Mouse (Mus musculus) liver, postnatal 0 days (tissue): ENCODE measurements around the gene Spop. TPM values are rescaled to one million over a fixed set of nuclear protein-coding genes. Genes with fewer than 3 reads are reported as not detected.

Source experiments
- ATAC-seq: fragments of 200-750 bp; cut with Nextera tagmentation; 2 replicates; pipeline ENCODE4 v1.8.0; 2017; ENCODE audit warnings: mild to moderate bottlenecking, moderate library complexity
- DNase-seq: peaks from one replicate; pipeline ENCODE4 v3.0.0-alpha.2; 2016
- H3K27ac ChIP-seq: fragments of 300-500 bp; sonication (generic); 2 replicates; pipeline ENCODE4 v1.5.1; 2014; ENCODE audit warnings: antibody characterized with exemption, moderate library complexity, mild to moderate bottlenecking, low read depth
- H3K27me3 ChIP-seq: fragments of 300-500 bp; sonication (generic); 2 replicates; pipeline ENCODE4 v1.6.1; 2014; ENCODE audit warnings: low read length, control low read depth, mixed read lengths; ENCODE audit not compliant: insufficient read depth
- H3K36me3 ChIP-seq: fragments of 300-500 bp; sonication (generic); replicated peaks from 2 replicates; pipeline ENCODE4 v1.6.1; 2014; ENCODE audit warnings: mild to moderate bottlenecking, control low read depth, low read length, moderate library complexity, mixed read lengths; ENCODE audit not compliant: insufficient read depth
- H3K4me1 ChIP-seq: fragments of 300-500 bp; sonication (generic); 2 replicates; pipeline ENCODE4 v1.6.1; 2014; ENCODE audit warnings: antibody characterized with exemption, mild to moderate bottlenecking, control low read depth; ENCODE audit not compliant: insufficient read depth
- H3K4me2 ChIP-seq: fragments of 300-500 bp; sonication (generic); 2 replicates; pipeline ENCODE4 v1.6.1; 2014; ENCODE audit warnings: low read depth, mild to moderate bottlenecking, low read length, moderate library complexity, mixed read lengths
- H3K4me3 ChIP-seq: fragments of 300-500 bp; sonication (generic); 2 replicates; pipeline ENCODE4 v1.5.1; 2014; ENCODE audit warnings: low read depth, low read length
- H3K9ac ChIP-seq: fragments of 300-500 bp; sonication (generic); replicated peaks from 2 replicates; pipeline ENCODE4 v1.6.1; 2014; ENCODE audit warnings: mild to moderate bottlenecking, moderate library complexity
- H3K9me3 ChIP-seq: fragments of 300-500 bp; sonication (generic); 2 replicates; pipeline ENCODE4 v1.6.1; 2016; ENCODE audit warnings: mild to moderate bottlenecking, control low read depth, low read length, mixed read lengths
- CTCF ChIP-seq: sonication (generic); IDR thresholded peaks from 2 replicates; pipeline ENCODE4 v1.5.1; 2016; ENCODE audit warnings: antibody characterized with exemption, low read depth
- EP300 ChIP-seq: IDR thresholded peaks from 2 replicates; pipeline ENCODE4 v1.6.1; 2016; ENCODE audit warnings: antibody characterized with exemption, low read depth, mild to moderate bottlenecking
- WGBS: fragments of 180-500 bp; shearing (Covaris S2); extraction: QIAGEN DNeasy Blood & Tissue Kit; methylation state at CpG from one replicate; pipeline ENCODE4 v1.1.7; 2014; ENCODE audit not compliant: insufficient replicate concordance; 5-methylcytosine and 5-hydroxymethylcytosine counted together
- polyA plus RNA-seq: library from polyadenylated mRNA; unstranded; fragments of >200 nt; fragmentation: Nextera tagmentation; extraction: Ambion mirVana; gene quantifications from 2 replicates; pipeline ENCODE4 v1.2.1, GENCODE M21; 2015

Spop gene
- polyA plus RNA-seq, 1 experiment from 2014 or later = 53.2 TPM

DNA sequence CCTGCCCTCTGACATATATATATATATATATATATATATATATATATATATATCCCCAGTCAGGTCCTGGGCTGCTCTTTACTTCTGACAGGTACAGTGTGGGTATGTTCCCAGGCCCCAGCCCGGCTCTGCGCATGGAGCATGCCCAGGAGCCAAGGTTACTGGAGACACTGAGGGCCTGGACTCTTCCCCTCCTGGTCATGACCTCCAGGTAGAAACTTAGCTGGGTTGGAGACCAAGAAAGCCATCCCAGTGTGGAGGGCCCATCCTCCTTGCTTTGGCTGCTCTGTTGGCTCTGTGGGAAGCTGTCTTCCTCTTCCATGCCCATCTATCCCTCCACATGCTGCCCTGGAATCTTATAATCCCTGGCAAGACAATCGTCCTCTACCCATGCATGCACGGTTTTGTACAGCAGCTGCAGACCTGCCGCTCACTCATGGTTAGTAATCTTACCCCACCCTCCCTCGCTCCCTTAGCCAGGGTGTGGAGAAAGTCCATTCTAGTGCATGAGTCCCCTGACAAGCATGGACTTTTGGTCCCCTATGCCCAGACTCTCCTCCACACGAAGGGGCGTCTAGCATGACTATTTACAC is 45.6 kb upstream of the Spop start:
- Histone ChIP-seq H3K4me2 (no peak overlapping the region), H3K27ac (no peak overlapping the region), H3K27me3 (no peaks in the 10 kb centered on the region), H3K9me3 (no peaks in the 10 kb centered on the region), H3K4me3 (no peak overlapping the region), H3K9ac (no peak overlapping the region), H3K36me3 (peaks cover 93% of the 10 kb centered on the region), H3K4me1 (peaks cover 22% of the 10 kb centered on the region)
- no peak for ATAC-seq
- TF ChIP-seq CTCF = no peak
- TF ChIP-seq EP300 = no peak
- 81% methylated on average over 8 of the region's 8 CpGs for WGBS
- no peak for DNase-seq

GRCm38 (mm10) chr11:95368871-95369270 is 45.0 kb upstream of the Spop start:
- Histone ChIP-seq H3K4me3 (no peak overlapping the region), H3K27ac (no peak overlapping the region), H3K4me2 (no peak overlapping the region), H3K4me1 (peaks cover 22% of the 10 kb centered on the region), H3K9me3 (no peaks in the 10 kb centered on the region), H3K27me3 (no peaks in the 10 kb centered on the region), H3K36me3 (peaks cover 93% of the 10 kb centered on the region), H3K9ac (no peak overlapping the region)
- ATAC-seq (peak; percentile 45; the same call in 1 of the 2 replicates), DNase-seq (no peak)
- WGBS = 84% methylated on average over 4 of the region's 4 CpGs
- TF ChIP-seq EP300 (no peak), CTCF (no peak)

DNA sequence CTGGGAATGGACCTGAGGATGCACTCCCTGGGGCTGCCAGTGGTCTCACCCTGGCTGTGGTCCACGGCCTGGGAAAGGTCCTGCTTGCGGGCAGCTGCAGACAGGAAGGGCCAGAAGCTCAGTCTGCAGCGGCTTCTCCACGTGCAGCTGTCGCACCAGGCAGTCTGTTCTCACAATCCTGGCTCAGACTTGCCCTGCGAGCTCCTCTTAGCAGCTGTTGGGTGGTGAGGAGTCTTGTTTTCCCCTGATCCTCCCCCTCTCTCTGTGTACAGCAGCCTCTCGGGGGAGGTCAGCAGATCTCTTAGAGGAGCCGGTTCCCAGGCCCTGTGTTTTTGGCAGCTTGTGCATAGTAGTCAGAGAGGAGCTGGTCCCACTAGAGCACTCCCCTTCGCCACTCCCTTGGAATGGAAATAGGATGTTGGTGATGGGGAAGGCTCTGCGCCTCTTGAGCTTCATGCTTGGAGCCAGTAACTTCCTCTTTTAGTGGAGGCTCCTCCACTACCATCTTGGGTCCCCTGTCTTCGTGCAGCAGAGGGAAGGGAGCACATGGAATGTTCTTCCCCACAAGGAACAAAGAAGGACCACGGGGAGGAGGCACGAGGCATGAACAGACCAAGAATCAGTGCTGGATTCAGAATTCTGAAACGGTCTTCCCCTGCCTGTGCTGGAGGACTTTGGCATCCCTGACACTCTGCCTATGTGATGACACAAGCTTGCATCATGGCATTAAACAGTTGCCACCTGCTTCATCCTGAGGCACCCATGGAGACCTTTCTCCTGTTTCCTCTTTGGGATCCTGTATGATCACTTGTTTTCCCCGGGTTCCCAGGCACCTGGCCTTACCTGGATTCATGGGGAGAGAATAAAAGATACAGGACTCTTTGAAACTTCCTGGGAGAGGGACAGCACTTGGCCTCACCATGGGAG is 43.7 kb upstream of the Spop start:
- DNase-seq (no peak), ATAC-seq (no peak)
- no peaks in the 10 kb centered on the region for H3K27me3 ChIP-seq

GRCm38 (mm10) chr11:95371182-95371581 is 42.7 kb upstream of the Spop start:
- Histone ChIP-seq H3K9me3 (no peaks in the 10 kb centered on the region), H3K4me3 (no peak overlapping the region), H3K9ac (no peak overlapping the region), H3K36me3 (peaks cover 93% of the 10 kb centered on the region), H3K27ac (no peak overlapping the region), H3K4me2 (no peak overlapping the region), H3K4me1 (peaks cover 22% of the 10 kb centered on the region), H3K27me3 (no peaks in the 10 kb centered on the region)
- WGBS = 92% methylated on average over 7 of the region's 7 CpGs
- no peak for ATAC-seq
- DNase-seq = no peak
- TF ChIP-seq EP300 (no peak), CTCF (no peak)

More for the DNA sequence above, 43.7 kb upstream of the Spop start:
- 70% methylated on average over 15 of the region's 15 CpGs for WGBS
- TF ChIP-seq EP300 (no peak), CTCF (no peak)
- H3K4me2 ChIP-seq = no peak overlapping the region
- peaks cover 92% of the 10 kb centered on the region for H3K36me3 ChIP-seq
- H3K9ac ChIP-seq = no peak overlapping the region
- H3K4me1 ChIP-seq = peaks cover 22% of the 10 kb centered on the region
- no peaks in the 10 kb centered on the region for H3K9me3 ChIP-seq
- H3K4me3 ChIP-seq = no peak overlapping the region
- peak overlapping the region; percentile 34; the same call in 1 of the 2 replicates for H3K27ac ChIP-seq

- ATAC-seq (no peak), DNase-seq (no peak)
- Histone ChIP-seq H3K4me2 (no peak overlapping the region), H3K27ac (no peak overlapping the region), H3K4me3 (no peak overlapping the region), H3K36me3 (peaks cover 81% of the 10 kb centered on the region), H3K4me1 (peaks cover 3% of the 10 kb centered on the region; the same call in 1 of the 2 replicates), H3K9ac (no peak overlapping the region), H3K9me3 (no peaks in the 10 kb centered on the region), H3K27me3 (no peaks in the 10 kb centered on the region)
- WGBS = 70% methylated on average over 9 of the region's 9 CpGs
- TF ChIP-seq EP300 (no peak), CTCF (no peak)
These were observed 35.0 kb upstream of the Spop start for GRCm38 (mm10) chr11:95378926-95379325.

GRCm38 (mm10) chr11:95379552-95379951 is 34.3 kb upstream of the Spop start:
- Histone ChIP-seq H3K9me3 (no peaks in the 10 kb centered on the region), H3K4me1 (peaks cover 3% of the 10 kb centered on the region; the same call in 1 of the 2 replicates), H3K9ac (no peak overlapping the region), H3K27me3 (no peaks in the 10 kb centered on the region), H3K4me2 (no peak overlapping the region), H3K27ac (no peak overlapping the region; the same call in 1 of the 2 replicates), H3K4me3 (no peak overlapping the region), H3K36me3 (peaks cover 76% of the 10 kb centered on the region)
- DNase-seq = no peak
- WGBS = 63% methylated on average over 5 of the region's 5 CpGs
- TF ChIP-seq EP300 (no peak), CTCF (no peak)
- ATAC-seq = no peak
